Mouse (Mus musculus) lung, adult 2 months (tissue): Measurements from ENCODE around the gene Hpgd.
"Not testable (repeated sequence)": the region's sequence is repeated elsewhere in the genome, so short reads cannot be mapped to it uniquely, and the experiment has no call there.

Experiments
- CTCF ChIP-seq: fragments of 200-500 bp; IDR thresholded peaks from 2 replicates; pipeline ENCODE4 v1.5.1; 2011; ENCODE audit warnings: mild to moderate bottlenecking, low read length, control low read depth; ENCODE audit not compliant: insufficient read depth
- POLR2A ChIP-seq: fragments of 200-500 bp; IDR thresholded peaks from 2 replicates; pipeline ENCODE4 v1.6.1; 2011; ENCODE audit warnings: low read depth, mild to moderate bottlenecking, control low read depth, low read length, borderline replicate concordance; ENCODE audit errors: extremely low read depth

DNA sequence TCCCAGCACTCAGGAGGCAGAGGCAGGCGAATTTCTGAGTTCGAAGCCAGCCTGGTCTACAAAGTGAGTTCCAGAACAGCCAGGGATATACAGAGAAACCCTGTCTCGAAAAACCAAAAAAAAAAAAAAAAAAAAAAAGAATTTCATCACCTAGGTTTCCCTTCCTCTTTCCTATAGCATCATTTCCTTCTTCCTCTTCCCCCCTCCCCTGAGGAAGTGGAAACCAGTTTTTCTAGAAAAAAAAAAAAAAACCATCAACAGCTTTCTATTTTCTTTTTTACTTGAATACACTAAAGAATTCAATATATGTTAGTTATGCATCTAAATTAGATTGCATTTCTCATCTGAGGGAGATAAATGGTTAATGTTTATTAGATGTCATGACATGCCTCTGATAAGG, 6.9 kb downstream of the Hpgd start:
- TF ChIP-seq POLR2A, CTCF: not testable (repeated sequence)
